Mouse (Mus musculus): ENCODE data around the gene Ccr8.

Ccr8 gene

DNA sequence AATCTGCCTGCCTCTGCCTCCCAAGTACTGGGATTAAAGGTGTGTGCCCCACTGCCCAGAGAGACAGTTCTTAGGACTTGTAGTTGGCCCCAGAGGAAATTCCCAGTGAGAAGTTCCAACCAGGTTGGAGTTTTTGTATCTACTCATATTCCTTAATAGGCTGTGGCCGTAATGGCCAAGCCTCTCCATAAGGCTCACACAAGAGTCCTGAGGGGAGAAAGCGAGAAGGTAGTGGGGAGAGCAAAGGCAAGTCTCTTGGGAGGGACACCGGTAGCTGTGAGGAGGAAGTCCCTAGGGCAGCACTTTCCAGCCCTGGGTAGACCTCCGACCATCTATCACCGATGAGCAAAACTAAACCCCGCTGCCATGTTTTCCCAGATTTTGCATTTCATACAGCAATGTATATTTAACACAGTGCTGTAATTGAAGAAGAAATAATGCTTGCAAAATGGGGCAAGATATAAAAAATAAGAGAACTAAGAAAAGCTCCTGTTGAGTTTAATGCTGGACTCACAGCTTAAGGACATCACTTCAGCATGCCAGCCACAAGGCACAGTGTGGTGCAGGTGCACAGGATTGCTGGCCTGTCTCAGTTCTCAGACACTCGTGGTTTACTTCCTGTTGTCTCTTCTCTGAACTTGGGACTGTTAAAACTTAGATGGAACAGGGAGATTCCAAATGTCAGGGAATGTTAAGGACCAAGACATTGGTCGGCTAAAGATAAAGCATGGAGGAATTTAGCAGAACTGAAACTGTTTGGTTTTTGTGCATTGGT, 41.3 kb downstream of the Ccr8 start:
- DNase-seq (ENCODE audit: low spot score in 2 of 2): no peak

- DNase-seq (ENCODE audit: low spot score in 2 of 2): no peak
These were observed 42.0 kb downstream of the Ccr8 start for GRCm38 (mm10) chr9:120133755-120134475.

DNA sequence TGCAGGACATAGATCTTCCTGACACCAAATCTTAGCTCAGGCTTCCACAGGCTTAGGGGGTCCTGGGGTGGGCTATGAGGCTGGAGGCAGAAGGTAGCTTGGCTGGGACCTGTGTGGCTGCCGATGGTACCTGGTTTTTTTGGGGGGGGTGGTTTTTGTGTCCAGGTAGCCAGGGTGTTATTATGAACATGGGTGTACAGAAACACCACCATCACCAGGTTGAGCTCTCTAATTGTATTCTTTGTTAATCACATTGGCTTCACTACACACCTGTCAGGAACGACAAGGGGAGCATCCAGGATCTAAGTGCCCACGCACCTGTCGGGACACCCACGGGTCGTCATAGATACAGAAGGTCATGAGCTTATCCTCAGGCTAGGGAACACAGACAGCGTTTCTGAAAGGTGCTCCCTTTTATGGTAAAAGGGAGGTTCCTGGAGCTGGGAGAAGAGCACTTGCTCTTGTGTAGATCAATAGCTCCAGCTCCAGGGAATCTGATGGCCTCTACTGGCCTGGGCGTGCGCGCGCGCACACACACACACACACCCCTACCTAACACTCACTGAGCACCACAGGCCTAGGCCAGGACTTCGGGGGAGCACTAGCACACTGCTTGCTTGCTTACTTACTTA, 42.7 kb downstream of the Ccr8 start:
- DNase-seq (ENCODE audit: low spot score in 2 of 2): no peak

DNA sequence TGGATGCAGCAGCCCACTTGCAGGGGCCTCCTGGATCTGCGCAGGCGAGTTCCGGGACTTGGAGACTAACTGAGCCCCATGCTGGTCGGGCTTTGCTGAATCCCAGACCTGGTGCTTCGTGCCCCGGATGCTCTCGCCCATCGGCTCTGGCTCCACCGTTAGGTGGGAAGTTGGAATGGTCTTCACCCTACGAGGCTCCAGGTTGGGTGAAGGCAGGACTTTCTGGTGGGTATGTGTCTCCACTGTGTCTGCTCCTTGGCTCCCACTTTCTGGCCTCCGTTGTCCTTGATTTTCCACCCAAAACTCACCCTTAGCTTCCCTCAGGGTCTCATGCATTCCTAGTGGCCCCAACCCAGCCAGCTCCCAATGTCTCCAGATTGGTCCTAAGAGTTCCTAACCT, 43.5 kb downstream of the Ccr8 start:
- DNase-seq (ENCODE audit: low spot score in 2 of 2): no peak

- peak in 1 of 2 experiments; percentile 81 for DNase-seq (ENCODE audit: low spot score in 2 of 2)
These were observed 48.7 kb downstream of the Ccr8 start for GRCm38 (mm10) chr9:120140652-120141051.

- peak in 1 of 2 experiments; percentile 27 for DNase-seq (ENCODE audit: low spot score in 2 of 2)
These were observed 52.6 kb downstream of the Ccr8 start for GRCm38 (mm10) chr9:120144474-120144873.
